30 mouse cellular contexts compared by ENCODE assay signal in genomic region chr19:24063585-24063984, GRCm38 (mm10). TPM values are rescaled to one million over a fixed set of nuclear protein-coding genes. Genes with fewer than 3 reads are reported as not detected.
A peak's percentile ranks its signal among the peaks of the same experiment; 100 is the strongest.
DNase-seq lines count a peak whose midpoint lies in the region; ATAC-seq lines count a peak whose summit lies in the region.
"Had no signal": no experiment of that assay in that cellular context is flagged by ENCODE, and none has a peak within 500 bp of the region (broad histone marks: within the 10 kb centered on the region; RNA-seq: fewer than 3 reads in every experiment).

No protein-coding gene starts in this region.

- peak; percentile 66; the same call in 1 of the 2 replicates for ATAC-seq in intestine, embryonic 14.5 days (replicated peaks; ENCODE audit: low FRiP score, low TSS enrichment, low read depth)
- peak; percentile 92 for ATAC-seq in intestine, embryonic 16.5 days
- no peak for ATAC-seq in forebrain, embryonic 13.5 days
- ATAC-seq: activated CD4-positive, CD25-positive, alpha-beta regulatory T cell, adult 4 months; CD4-positive, CD25-positive, alpha-beta regulatory T cell, adult 4 months; forebrain, embryonic 14.5 days; forebrain, embryonic 16.5 days; Patski had no signal

- no peak overlapping the region for H3K4me2 ChIP-seq in intestine, embryonic 14.5 days (ENCODE audit: low read length)
- H3K4me2 ChIP-seq in intestine, embryonic 16.5 days (ENCODE audit: low read depth, low read length), result no peak overlapping the region
- no peak overlapping the region for H3K4me2 ChIP-seq in forebrain, embryonic 13.5 days
- H3K4me2 ChIP-seq: embryonic facial prominence, embryonic 13.5 days; embryonic facial prominence, embryonic 15.5 days had no signal

- H3K4me3 ChIP-seq in intestine, embryonic 14.5 days (ENCODE audit: low read depth, low read length), result no peak overlapping the region
- no peak overlapping the region for H3K4me3 ChIP-seq in intestine, embryonic 16.5 days (ENCODE audit: low read length)
- H3K4me3 ChIP-seq in forebrain, embryonic 13.5 days, result no peak overlapping the region
- H3K4me3 ChIP-seq: embryonic facial prominence, embryonic 13.5 days; embryonic facial prominence, embryonic 15.5 days; erythroblast, embryonic 14.5 days; forebrain, embryonic 10.5 days had no signal

- no peaks in the 10 kb centered on the region for H3K9me3 ChIP-seq in intestine, embryonic 14.5 days (ENCODE audit: control insufficient read depth, low read length)
- no peaks in the 10 kb centered on the region for H3K9me3 ChIP-seq in intestine, embryonic 16.5 days (ENCODE audit: control insufficient read depth, low read length)
- no peaks in the 10 kb centered on the region for H3K9me3 ChIP-seq in forebrain, embryonic 13.5 days (replicated peaks)
- H3K9me3 ChIP-seq: embryonic facial prominence, embryonic 13.5 days; embryonic facial prominence, embryonic 15.5 days; forebrain, embryonic 10.5 days; G1E had no signal

- no peaks in the 10 kb centered on the region for H3K36me3 ChIP-seq in intestine, embryonic 14.5 days (ENCODE audit: control insufficient read depth, insufficient read depth, low read length)
- no peaks in the 10 kb centered on the region for H3K36me3 ChIP-seq in intestine, embryonic 16.5 days (ENCODE audit: control insufficient read depth, insufficient read depth, low read length)
- H3K36me3 ChIP-seq in forebrain, embryonic 13.5 days (ENCODE audit: poor library complexity, severe bottlenecking), result no peaks in the 10 kb centered on the region
- H3K36me3 ChIP-seq: embryonic facial prominence, embryonic 13.5 days; embryonic facial prominence, embryonic 15.5 days; forebrain, embryonic 10.5 days; G1E had no signal

- 53% methylated on average over 4 of the region's 4 CpGs for WGBS in intestine, embryonic 14.5 days
- WGBS in intestine, embryonic 16.5 days, result 46% methylated on average over 4 of the region's 4 CpGs
- WGBS in large intestine, adult 2 months, result 38% methylated on average over 4 of the region's 4 CpGs
- WGBS in forebrain, embryonic 13.5 days, result 82% methylated on average over 4 of the region's 4 CpGs

- DNase-seq in heart, adult 11 months, result peak; percentile 17
- DNase-seq in heart, postnatal 14 days, result no peak
- DNase-seq in intestine, embryonic 14.5 days (ENCODE audit: low spot score), result no peak
- DNase-seq in large intestine, adult 2 months (ENCODE audit: low read depth, low spot score), result peak; percentile 72
- DNase-seq in lung, postnatal 25 days (ENCODE audit: low spot score), result no peak
- no peak for DNase-seq in thymus, adult 18-20 months
- DNase-seq: adrenal gland, adult 8-10 months; adrenal gland, postnatal 14 days; adrenal gland, postnatal 36 days; B cell, adult 2 months; cerebellum, adult 11-12 months; cerebellum, adult 2 months; cerebellum, adult 9-10 months; cerebellum, postnatal 14 days; cerebellum, postnatal 36 days; embryo, embryonic 11 days had no signal

- no peaks in the 10 kb centered on the region for H3K4me1 ChIP-seq in intestine, embryonic 14.5 days (replicated peaks; ENCODE audit: control insufficient read depth, insufficient read depth, low read length)
- peaks cover 3% of the 10 kb centered on the region; the same call in 1 of the 2 replicates for H3K4me1 ChIP-seq in intestine, embryonic 16.5 days (ENCODE audit: control insufficient read depth, insufficient read depth, low read length)
- H3K4me1 ChIP-seq in forebrain, embryonic 13.5 days, result no peaks in the 10 kb centered on the region
- H3K4me1 ChIP-seq: embryonic facial prominence, embryonic 13.5 days; embryonic facial prominence, embryonic 15.5 days had no signal

- peak overlapping the region; percentile 33; the same call in 1 of the 2 replicates for H3K27ac ChIP-seq in intestine, embryonic 14.5 days (ENCODE audit: low read depth)
- H3K27ac ChIP-seq in intestine, embryonic 16.5 days (ENCODE audit: low read length), result peak overlapping the region; percentile 55
- no peak overlapping the region for H3K27ac ChIP-seq in forebrain, embryonic 13.5 days
- H3K27ac ChIP-seq: embryonic facial prominence, embryonic 13.5 days; embryonic facial prominence, embryonic 15.5 days; forebrain, embryonic 10.5 days had no signal

- no peak overlapping the region for H3K9ac ChIP-seq in intestine, embryonic 14.5 days (ENCODE audit: low read length)
- H3K9ac ChIP-seq in intestine, embryonic 16.5 days (ENCODE audit: low read depth, low read length), result no peak overlapping the region
- no peak overlapping the region for H3K9ac ChIP-seq in forebrain, embryonic 13.5 days
- H3K9ac ChIP-seq: embryonic facial prominence, embryonic 13.5 days; embryonic facial prominence, embryonic 15.5 days had no signal

- no peaks in the 10 kb centered on the region for H3K27me3 ChIP-seq in intestine, embryonic 14.5 days (replicated peaks; ENCODE audit: control insufficient read depth, insufficient read depth, low read length)
- no peaks in the 10 kb centered on the region for H3K27me3 ChIP-seq in intestine, embryonic 16.5 days (replicated peaks; ENCODE audit: control insufficient read depth, insufficient read depth, low read length)
- no peaks in the 10 kb centered on the region for H3K27me3 ChIP-seq in forebrain, embryonic 13.5 days
- H3K27me3 ChIP-seq: CH12.LX; embryonic facial prominence, embryonic 13.5 days; embryonic facial prominence, embryonic 15.5 days had no signal

- intact Hi-C loops in heart, postnatal 14 days (cut with DNase I), result no loop called here

RNA-seq across cellular contexts. Expression of gene Fam189a2, which starts 32.8 kb away (rescaled TPM):
- total RNA-seq in heart, postnatal 14 days (2021), result 10 to 100 TPM; 51.6 to 55.6 TPM
- 1.1 and 1.4 TPM in 2 replicates for polyA plus RNA-seq in intestine, embryonic 14.5 days (2014; fragmentation: Nextera tagmentation; extraction: Ambion mirVana)
- 0.88 and 0.93 TPM in 2 replicates for polyA plus RNA-seq in intestine, embryonic 16.5 days (2015; fragmentation: Nextera tagmentation; extraction: Ambion mirVana)
- polyA plus RNA-seq in large intestine, adult 2 months (2012; rRNA removed), result 6.0 and 10.2 TPM in 2 replicates
- 0.35 and 0.47 TPM in 2 replicates for polyA plus RNA-seq in forebrain, embryonic 13.5 days (2015; fragmentation: Nextera tagmentation; extraction: Ambion mirVana)
- total RNA-seq: CH12.LX; common myeloid progenitor, adult 5-6 weeks had no signal
- polyA plus RNA-seq: activated CD4-positive, CD25-positive, alpha-beta regulatory T cell, adult 4 months; CD4-positive, CD25-positive, alpha-beta regulatory T cell, adult 4 months; erythroblast, embryonic 14.5 days; G1E had no signal

Comparison
In these comparisons a context has a peak if more than half of its experiments do, and no peak if none do; other contexts are left out.
1. DNase-seq: peak in heart, adult 11 months (single experiment) and large intestine, adult 2 months (single experiment); none in heart, postnatal 14 days (0 of 2), intestine, embryonic 14.5 days (single experiment), lung, postnatal 25 days (single experiment) and thymus, adult 18-20 months (0 of 2).